Mouse (Mus musculus) ES-E14 (cell line): Measurements from ENCODE around the gene Opn5.

Source experiments
- CHD2 ChIP-seq: IDR thresholded peaks from 2 replicates; pipeline ENCODE4 v1.6.1; 2014; ENCODE audit warnings: mild to moderate bottlenecking, low read depth, low read length, inconsistent platforms
- HCFC1 ChIP-seq: IDR thresholded peaks from 2 replicates; pipeline ENCODE4 v1.6.1; 2012; ENCODE audit warnings: low read length, inconsistent platforms, borderline replicate concordance; ENCODE audit not compliant: insufficient read depth
- MAFK ChIP-seq: IDR thresholded peaks from 2 replicates; pipeline ENCODE4 v1.6.1; 2014; ENCODE audit warnings: mild to moderate bottlenecking, low read depth, low read length, inconsistent platforms; ENCODE audit not compliant: insufficient read depth

DNA sequence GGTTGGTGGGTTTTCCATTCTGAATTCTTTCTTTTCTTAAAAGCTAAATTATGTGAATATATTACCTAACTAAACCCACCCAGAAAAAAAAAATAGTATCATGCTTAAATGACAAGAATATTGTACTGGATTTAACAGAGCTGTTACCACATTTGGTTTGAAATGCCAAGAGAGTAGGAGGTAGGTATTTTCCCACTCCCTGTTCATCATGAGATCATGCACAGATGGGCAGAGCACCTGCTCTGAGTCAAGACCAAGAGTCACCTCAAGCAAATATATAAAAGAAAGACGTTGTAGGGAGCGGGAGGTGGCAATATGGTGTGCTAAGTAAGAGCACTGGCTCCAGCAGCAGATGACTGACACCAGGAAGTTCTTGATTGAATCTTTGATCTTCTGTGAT, 61.6 kb downstream of the Opn5 start:
- TF ChIP-seq HCFC1 (no peak), CHD2 (no peak), MAFK (no peak)
